Mouse (Mus musculus): Measurements from ENCODE around the gene Gm26992.

DNA sequence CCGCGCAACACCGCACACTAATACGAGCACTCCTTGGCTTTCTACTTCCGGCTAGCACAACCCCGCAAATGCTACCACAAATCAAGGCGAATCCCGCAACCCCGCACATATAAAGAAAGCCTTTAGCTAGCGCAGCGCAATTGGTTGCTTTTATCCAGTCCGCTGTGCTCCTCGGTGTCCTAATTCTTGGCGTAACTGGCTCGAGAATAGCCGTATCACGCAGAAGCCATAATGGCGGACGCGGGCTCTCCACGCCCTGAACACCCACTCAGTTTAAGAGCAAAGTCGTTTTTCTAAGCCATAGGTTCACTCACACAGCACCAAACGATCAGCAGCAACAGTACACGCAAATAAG is 60.3 kb downstream of the Gm26992 start:
- no peak for TF ChIP-seq CTCF (IDR thresholded peaks at IDR 0.05; ENCODE audit: insufficient read depth, low read length)
- no peak for TF ChIP-seq POLR2A (IDR thresholded peaks at IDR 0.05; ENCODE audit: borderline replicate concordance, extremely low read depth, low read depth, low read length)

All from lung, adult 2 months (tissue).